Mouse (Mus musculus) adrenal gland, adult 18-20 months (tissue): ENCODE measurements at regions not wholly inside any gene's neighbourhood (a gene's known extent, or its start where the extent isn't known, plus 50 kb on each side); places are given as distances from the start of the nearest gene placed in this dataset.
A peak's percentile ranks its signal among the peaks of the same experiment; 100 is the strongest.

Source experiments
- DNase-seq, 2 experiments: peaks; one replicate each; pipeline ENCODE4 v3.0.0; 2021 to 2022; ENCODE audit warnings: low spot score in 2 of 2

DNA sequence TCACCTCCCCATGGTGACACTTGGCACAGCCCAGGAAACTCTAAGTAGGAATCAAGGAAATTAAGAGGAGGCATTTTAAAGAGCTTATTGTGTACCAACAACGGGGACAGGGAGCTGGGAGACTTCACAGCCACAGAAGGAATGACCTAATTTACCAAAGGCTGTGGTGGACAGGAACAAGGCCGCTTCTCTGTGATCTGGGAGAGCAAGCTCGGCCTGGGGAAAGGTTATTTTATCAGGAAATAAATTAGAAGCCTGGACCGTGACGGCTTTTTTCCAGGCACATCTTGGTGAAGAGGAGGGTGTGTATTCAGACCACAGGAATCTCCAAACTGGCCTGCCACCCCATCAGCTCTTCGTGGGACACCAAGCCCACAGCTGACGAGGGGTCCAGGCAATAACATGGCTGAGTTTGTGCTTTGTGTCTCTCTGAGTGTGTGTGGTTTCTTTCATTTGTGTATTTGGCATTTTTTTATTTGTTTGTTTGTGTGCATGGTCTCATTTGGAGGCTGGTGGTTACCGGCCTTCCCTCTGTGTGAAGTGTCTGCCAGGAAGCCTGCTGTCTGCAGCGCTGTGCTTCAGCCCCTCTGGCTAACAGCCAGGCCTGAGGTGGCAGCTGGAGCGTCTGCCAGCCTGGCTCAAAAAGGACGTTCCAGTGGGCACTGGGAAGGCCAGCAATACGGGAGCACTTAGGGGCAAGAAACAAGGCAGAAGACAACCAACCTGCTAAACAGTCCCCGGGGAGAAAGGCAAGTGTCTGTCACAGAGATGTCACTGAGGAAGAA, 2174.6 kb upstream of the Gm7489 start:
- peak; percentile 55 to 65 for DNase-seq

DNA sequence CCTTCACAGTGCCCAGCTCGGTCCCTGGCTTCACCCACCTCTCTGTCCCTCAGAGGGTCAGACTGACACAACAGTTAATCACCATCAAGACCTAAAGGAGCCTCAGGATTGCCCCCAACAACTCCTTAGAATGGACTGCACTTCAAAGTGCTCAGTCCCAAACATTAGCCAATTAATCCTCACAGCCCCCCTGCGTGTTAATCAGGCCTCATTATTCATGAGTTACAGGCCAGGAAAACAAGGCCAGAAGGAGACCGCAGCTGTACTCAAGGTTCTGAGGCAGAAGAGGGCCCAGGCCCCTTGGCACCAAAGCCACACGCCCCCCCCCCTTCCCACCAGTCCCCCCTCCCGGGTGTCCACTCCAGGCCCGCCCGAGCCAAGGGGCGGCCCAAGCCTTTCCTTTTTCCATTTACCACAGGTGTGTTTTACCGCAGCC, 2163.8 kb upstream of the Gm7489 start:
- DNase-seq, result no peak

GRCm38 (mm10) chr15:51721363-51721762, 2163.3 kb upstream of the Gm7489 start:
- DNase-seq, result no peak

DNA sequence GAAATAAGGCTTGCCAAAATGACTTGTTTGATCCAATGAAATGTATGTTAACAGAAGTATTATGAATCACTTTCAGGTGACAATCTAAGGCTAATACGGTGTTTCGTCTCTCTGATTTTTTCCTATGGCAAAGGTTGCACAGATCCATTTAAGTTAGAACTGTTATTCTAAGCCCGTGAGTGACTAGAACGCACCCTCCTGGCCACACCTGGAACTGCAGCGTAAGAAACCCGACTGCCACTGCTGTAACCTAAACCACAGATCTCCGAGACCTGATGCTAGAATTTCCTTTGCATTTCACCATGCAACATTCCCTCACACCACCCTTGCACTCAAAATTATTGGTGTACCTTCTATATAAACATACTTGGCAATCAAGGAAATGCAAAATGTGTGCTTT, 2160.6 kb upstream of the Gm7489 start:
- DNase-seq, result peak; percentile 23 to 30

GRCm38 (mm10) chr15:51725457-51725856, 2159.2 kb upstream of the Gm7489 start:
- no peak for DNase-seq

DNA sequence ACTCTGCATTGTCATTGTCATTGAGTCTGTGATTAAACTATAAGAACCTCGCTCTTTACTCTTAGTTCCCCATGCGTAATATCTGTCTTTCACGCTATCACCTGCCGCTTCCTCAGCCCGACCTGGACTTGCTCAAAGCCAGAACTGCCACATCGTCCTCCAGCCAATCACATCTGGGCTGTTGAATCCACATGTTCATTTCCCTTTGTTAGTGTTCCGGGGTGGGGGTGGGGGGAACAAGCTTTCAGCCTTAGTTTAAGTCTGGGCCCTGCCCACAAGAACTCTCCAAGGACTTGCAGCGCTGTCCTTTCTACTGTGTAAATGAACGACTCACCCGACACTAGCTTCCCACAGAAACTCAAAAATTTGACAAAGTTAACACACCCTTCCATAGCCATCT, 2154.6 kb upstream of the Gm7489 start:
- no peak for DNase-seq

DNA sequence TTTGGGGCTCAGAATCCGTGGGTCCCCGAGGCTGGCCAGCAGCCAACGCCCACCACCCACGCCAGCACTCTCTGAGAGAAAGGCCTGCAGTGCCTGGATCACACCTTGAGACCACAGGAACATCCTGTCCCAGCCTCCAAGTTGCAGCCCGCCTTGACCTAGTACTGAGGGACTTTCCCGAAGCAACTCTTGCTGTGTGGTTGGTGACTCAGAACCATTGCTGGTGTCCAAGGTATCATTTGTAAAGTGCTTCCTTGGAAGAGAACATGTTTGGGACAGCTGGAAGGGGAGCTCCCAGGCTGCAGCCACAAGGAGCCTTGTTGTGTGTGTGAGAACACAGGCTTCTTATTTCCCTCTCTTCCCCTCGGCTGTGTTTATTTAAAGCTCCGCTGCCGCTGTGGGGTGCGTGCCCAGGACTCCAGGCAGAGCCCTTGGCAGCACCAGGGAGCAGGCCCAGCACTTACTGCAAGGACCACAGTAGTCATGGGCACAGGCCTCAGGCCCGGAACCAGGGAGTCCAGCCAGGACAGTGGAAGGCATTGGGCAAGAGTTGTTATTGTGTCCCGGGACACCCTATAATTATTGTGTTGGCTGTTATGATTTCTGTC, 2153.8 kb upstream of the Gm7489 start:
- peak; percentile 21 to 31 for DNase-seq

GRCm38 (mm10) chr15:51734194-51734593, 2150.5 kb upstream of the Gm7489 start:
- DNase-seq, result no peak
